Mouse (Mus musculus) olfactory bulb, adult 2 months (tissue): ENCODE measurements around the gene Pacrg.

ENCODE experiments used
- CTCF ChIP-seq: fragments of 200-500 bp; IDR thresholded peaks from 2 replicates; pipeline ENCODE4 v1.5.1; 2012; ENCODE audit warnings: low read depth, mild to moderate bottlenecking, low read length, moderate library complexity; ENCODE audit not compliant: insufficient read depth
- POLR2A ChIP-seq: fragments of 200-500 bp; IDR thresholded peaks from 2 replicates; pipeline ENCODE4 v1.6.1; 2012; ENCODE audit warnings: mild to moderate bottlenecking, low read depth, low read length, moderate library complexity; ENCODE audit not compliant: insufficient read depth

GRCm38 (mm10) chr17:10606090-10606489 lies 234.0 kb downstream of the Pacrg start:
- TF ChIP-seq CTCF, result no peak
- no peak for TF ChIP-seq POLR2A
